Mouse (Mus musculus) lung, postnatal 10 days (tissue): ENCODE measurements around the gene Rnf144b.

ENCODE experiments used
- DNase-seq: peaks from one replicate; pipeline ENCODE4 v3.0.0; 2021

Rnf144b gene

DNA sequence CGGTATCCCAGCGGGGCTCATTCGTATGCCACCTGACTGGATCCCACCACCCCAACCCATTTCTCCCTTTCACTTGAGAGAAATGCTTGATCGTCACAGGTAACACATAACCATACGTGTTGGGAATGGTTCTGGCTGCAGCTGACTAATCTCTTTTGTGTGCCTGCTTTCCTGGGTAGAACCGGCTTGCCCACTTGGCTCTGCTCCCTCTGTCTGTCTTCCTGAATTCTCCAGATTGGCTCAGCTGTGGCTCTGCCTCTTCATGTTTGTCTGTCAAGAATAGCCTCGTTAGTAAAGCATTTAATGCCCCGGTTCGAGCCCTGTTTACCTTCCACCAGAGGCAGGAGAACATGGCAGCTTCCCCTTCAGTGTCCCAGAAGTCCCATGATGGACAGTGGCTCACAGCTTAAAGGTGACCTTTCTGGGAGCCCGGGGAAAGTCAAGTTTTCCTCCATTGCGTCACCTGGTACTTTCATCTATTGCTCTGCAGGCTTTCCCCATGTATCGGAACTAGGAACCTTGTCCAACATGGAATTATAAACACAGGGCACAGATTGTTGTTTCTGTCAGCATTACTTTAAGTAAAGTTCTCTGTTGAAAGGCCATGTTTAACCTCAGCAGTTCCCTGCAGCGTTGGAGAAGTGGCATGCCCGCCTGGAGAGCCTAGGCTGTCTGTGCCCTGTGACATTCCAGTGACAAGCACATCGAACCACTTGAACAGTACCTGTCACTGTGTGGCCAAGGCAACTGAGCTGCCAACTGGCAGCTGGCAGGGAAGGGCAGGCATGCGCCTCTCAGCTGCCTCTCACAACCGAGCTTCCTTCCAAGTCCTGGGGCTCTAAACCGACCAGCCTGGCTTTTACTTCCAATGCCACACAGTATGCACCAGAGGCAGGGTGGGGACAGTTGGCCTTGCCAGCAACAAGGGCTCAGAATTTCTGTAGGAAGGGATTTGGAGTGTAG, 101.4 kb downstream of the Rnf144b start:
- peak; percentile 53 for DNase-seq

DNA sequence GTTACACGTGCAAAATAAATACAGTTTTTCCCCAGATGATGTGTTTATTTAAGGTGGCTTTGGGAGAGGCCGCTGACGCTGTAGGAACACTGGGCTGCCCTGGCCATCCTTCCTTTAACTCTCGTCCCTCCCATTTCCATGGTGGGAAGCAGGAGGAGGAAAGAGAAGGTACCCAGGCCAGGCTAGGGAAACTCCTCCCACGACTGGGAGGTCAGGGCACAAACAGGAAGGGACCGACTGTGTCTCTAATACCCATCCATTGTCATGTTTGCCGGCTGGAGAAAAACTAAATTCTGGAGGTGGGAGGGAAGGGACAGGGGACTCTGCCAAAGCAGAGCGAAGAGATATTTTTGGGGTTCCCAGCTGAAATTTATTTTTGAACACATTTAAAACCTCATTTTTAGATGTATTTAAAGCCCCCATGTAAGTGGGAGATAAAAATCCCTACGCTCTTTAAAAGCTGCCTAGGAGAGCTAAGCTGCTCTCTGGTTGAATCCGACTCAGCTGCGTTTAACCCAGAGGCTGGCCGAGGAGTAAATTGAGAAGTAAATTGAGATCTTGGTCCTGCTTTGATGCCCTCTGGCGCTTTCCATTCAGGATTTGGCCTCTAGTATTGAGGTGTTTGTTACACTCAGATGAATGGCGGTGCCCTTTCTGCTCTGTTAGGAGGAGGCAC, 102.3 kb downstream of the Rnf144b start:
- peak; percentile 74 for DNase-seq

DNA sequence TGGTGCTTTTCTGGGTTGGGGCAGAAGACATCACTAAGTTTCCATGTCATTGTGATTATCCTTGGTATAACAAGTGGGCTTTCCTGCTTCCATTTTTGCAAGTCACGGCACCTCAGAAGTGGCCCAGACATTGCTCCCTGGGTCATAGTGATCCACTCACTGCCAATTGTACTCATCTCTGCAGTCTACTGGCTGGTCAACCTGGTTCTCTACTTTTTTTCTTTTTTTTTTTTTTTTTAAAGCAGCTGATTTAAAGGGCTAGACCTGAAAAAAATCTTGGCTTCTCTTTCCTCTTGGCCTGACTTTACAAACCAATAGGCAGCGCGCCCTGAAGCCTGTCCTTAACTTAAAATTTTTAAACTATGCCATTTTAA, 102.9 kb downstream of the Rnf144b start:
- DNase-seq, result no peak

DNA sequence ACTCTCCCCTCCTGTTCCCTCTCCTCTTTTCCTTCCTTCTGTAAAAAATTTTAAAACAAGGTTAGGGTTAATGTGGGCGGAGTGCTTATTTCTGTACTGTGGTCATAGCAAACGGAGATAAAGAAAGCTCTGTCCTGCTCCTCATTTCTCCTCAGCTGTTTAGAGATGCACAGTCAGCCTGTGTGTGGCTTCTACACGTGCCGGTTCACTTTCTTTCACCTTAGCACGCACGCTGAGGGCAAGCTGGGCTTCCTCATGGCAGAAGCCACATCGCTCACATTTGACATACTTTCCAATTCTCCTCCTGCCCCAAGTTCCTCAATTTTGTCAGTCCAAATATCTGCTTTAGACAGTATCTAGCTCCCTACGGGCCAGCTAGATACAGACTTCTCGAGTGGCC, 103.3 kb downstream of the Rnf144b start:
- DNase-seq, result no peak

DNA sequence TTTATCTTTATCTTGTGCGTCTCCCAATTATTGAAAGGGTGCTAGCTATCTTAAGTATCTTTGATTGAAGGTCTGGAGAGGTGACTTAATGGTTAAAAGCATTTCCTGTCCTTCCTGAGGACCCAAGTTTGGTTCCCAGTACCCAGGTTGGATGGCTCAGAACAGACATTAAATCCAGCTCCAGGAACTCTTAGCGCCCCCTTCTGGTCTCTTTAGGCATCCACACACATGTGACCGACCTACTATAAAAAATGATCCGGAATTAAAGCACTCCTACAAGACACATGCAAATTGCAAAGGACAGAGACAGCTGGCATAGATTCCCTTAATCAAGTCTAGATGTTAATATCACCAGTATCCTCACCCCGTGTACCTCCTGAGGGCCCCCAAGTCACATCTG, 104.1 kb downstream of the Rnf144b start:
- DNase-seq, result no peak

DNA sequence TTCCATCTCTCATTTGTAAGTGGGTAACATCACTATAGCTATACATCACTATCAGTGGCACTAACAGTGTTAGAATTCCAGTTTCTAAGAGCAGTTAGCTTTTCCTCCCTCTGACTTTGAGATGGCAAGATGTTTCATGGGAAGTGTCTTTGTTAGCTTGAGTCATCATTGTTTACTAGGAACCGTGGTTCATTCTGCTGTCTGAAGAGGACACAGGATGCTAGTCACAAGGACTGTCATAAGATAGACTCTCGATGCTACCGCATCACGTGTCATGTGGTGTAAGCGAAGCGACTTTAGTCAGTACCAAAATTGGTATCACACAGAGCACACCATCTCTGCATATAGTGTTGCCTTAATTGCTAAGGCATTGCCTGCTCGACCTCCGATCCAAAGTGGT, 105.7 kb downstream of the Rnf144b start:
- no peak for DNase-seq

DNA sequence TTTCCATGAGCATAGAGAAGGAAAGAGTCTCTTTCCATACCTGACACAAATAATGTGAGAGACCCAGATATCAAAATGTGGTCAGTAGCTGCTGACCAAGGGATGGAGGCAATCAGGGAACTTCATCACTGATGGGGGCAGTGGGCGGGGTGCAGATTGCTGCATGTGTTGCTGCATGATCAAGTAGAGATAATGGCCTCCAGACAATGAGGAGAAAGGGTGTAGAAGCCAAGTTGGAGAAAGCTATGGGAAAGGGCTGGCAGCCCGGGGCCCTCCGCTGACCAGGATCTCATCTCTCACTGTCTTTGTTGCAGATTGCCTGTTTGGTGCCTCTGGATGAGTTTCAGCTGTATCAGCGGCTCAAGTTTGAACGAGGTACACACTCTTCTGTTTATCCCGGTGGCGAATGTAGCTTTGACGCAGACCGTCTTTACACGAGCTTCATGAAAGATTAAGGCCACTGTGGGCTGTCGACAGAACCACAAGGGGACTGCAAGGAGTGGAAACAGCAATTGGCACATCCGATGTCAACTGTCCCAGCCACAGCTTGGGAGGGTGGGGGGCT, 106.3 kb downstream of the Rnf144b start:
- DNase-seq, result peak; percentile 15

DNA sequence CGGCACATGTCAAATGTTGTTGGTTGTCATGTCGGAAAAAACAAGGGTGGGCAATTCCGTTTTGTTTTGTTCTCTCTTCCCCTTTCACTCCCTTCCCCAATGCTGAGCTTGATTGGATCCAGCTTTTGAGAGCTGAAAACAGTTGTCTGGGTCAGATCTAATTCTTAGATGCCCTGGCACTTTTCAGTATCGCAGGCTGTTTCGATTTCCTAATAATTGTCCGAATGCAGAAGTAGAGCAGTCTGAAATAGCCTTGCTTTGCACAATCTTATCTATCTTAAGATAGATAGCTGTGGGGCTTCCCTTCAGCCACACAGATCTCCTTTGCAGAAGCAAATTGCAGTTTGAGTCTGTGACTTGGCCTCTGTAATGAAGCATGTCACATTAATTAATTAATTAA, 109.7 kb downstream of the Rnf144b start:
- DNase-seq, result no peak

DNA sequence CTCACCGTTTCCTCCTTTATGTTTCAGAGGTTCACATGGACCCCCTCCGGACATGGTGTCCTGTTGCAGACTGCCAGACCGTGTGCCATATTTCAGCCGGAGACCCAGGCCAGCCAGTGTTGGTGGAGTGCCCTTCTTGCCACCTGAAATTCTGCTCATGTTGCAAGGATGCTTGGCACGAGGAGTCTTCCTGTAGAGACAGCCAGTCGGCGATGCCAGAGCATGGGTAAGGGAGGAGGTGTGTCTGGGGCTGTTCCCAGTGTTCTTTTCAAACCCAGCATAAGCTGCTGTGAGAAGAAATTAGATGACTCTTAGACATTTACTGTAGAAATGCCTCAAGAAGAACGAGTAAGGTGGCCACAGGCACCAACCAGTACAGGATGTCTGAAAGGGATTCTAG, 114.9 kb downstream of the Rnf144b start:
- DNase-seq, result no peak

DNA sequence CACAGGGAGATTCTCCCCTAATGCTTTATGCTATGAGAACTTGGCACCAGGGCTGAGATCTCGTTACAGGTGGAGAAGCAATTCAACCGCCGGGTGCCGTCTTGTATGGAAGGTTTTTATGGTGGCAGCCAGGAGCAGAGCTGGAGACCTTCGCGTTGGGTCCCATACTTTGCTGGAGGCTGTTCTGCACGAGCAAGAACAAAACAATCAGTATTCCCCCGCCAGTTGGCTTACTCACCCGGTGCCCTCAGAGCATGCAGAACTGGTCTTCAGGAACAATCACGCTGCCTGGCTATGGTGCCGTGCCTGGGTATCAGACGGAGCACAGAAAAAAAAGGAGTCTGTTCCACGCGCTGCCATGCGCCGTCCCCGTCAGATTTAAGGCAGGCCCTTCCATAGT, 115.7 kb downstream of the Rnf144b start:
- no peak for DNase-seq

DNA sequence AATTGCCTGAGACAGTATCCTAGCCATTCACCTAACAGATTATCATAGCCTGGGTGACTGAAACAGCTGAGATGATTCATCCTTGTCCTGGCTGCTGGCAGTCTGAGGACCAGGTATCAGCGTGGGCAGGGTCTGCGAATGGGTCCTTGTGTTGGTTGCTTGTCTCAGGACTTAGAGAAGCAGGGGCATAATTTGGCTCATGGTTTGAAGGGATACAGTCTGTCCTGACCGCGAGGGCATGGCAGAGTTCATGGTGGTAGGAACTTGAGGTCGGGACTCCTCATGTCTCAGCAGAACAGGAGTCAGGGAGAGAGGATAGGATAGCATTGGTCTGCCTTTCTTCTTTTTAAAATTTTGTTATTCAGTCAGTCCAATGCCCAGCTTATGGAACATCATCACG, 121.1 kb downstream of the Rnf144b start:
- no peak for DNase-seq

DNA sequence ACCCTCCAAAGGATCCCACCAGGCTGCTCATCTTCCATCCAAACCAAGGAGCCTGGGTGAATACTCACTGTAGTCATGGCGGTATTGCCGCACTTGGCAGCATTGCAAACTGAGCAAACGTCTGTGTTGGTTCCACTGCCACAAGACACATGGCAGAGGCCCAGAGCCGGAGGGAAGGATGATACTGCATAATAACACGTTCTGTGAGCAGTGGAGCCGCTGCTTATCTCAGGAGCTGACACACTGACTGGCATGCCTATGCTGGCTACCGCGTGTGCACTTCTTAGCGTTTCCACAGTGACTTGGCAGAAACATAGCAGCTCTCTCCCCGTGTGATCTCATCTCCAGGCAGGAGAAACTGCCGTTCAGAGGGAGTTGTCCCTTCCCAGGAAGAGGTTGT, 122.3 kb downstream of the Rnf144b start:
- DNase-seq, result peak; percentile 19

DNA sequence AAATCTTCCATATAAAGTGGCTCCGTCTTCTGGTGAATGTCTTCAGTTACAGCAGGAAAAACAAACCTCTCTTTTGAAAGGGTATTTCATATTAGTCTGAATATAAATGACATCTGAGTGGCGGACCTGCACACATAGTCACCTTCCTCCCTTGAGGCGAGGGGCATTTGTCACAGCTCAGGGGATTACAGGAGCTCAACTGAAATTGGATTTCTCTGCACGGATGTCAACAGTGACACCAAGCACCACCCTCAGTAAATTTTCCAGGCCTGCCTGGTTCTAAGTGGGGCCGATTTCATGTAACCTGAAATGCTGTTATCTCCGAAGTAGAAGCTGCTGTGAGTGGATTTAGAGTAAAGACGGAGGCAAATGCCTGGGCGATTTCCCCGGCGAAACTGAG, 124.0 kb downstream of the Rnf144b start:
- DNase-seq, result no peak

DNA sequence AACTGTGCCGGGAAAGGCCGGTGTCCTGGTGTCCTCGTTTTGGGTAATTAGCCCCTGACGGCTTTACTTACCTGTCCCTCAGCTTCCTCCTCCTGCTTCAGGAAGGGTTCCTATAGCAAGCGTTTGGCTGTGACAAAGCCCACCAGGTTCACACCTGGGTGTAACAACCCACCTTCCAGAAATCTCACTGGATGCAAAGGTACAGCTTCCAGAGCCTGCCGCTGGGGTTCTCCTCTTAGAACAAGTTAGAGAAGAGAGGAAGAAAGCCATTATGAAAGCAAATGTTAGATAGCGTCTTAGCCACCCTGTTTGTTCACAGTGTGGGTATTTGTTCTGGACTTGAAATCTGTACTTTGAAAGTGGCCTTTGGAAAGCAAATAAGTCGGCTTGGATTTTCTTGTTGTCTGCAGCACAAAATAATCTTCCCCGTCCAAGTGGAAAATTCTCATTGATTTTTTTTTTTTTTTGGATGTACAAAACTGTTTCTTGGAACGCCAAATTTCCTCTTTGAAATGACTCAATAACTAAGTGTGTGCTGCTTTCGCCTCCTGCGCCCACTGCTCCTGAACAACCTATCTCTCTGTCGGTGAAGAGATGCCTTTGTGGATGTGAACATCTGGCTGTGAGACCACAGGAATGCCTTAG, 124.8 kb downstream of the Rnf144b start:
- no peak for DNase-seq

DNA sequence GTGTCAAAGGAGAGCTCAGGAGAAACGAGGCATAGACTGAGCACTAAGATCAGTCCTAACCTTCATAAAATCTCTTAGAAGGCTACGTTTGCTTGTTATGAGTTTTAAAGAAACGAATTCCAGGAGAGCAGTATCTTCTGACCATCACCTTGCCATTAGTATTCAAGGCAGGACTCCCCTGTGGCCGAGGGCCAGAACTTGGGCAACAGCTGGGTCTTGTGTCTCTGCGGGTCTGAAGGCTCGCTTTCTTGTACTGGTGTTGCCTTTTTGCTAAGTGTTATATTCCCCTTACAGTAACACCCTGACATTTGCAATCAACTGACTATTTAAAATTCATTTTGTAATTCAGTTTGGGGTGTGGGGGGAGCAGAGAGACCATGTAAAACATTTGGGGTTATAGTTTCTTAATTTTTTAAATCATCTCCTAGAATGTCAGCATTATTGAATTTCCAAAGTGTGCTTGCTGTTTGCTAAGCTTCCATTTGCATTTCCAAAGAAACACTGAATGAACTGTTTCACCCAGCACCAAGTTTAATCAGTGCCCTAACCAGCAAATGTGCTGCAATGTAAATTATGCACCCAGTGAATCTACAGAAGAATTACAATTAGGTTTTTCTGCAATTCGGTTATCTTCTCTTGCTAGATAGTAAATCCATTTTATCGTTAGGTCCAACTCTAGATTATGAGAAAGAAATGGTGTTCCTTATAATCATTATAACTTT, 126.0 kb downstream of the Rnf144b start:
- DNase-seq, result no peak

DNA sequence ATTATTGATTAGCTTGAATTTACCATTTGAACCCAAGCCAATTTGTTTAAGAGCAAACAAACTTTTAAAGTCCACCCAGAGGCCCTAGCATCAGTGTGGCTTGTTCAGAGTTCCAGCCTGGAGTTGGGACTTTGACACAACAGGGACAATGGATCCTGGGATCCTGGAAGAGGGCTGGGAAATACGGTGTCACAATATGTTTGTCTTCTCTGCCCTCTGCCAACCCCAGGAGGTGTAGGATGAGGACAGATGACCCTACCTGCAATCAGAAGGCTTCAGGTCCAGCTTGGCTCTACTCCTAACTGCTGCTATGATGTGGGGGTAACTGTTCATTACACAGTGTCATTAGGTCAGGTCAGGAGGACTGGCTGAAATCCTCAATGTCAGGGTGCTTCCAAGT, 128.2 kb downstream of the Rnf144b start:
- no peak for DNase-seq

DNA sequence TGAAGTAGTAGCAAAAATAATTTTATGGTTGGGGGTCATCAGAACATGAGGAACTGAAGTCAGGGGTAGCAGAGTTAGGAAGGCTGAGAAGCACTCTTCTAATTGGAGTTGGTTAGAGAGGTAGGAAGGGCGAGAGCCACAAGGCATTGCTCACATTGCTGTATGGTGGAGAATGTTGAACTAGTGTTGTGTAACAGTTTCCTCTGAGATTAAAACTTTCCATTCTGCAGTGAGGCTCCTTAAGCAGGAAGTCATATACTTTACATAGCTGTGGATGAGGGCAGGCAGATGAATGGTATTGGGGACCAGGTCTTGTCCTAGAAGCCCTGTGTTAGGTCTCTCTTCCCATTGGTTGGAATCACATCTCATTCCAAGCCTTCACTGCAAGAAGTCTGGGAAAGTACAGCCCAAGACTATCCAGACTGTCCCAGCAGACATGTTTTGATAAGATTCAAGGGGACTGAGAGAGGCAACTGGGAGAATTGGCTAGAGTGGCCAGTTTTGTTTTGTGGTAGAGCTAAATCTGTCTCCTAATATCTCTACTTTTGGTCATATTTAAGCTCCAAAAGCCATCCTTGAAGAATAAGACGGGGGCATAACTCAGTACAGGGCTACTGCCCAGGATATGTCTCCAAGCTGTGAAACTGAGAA, 128.8 kb downstream of the Rnf144b start:
- no peak for DNase-seq

DNA sequence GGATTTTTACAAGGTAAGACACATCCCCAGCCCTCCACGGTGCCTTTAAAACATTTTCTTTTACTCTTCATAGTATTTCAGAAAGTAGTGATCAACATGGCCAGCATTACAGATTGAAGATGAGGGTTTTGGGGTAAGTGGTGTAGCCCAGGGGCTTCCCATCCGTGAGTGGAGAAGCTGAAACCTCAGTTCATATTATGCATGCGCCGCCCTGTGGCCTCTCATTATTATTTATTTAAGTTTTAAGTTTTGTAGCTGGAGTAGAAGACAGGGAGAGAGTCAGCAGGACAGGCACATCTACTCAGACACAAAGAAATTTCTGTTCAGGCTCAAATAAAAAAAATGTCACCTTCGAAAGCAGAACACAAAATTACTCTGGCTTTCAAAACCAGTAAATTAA, 131.3 kb downstream of the Rnf144b start:
- DNase-seq, result no peak

DNA sequence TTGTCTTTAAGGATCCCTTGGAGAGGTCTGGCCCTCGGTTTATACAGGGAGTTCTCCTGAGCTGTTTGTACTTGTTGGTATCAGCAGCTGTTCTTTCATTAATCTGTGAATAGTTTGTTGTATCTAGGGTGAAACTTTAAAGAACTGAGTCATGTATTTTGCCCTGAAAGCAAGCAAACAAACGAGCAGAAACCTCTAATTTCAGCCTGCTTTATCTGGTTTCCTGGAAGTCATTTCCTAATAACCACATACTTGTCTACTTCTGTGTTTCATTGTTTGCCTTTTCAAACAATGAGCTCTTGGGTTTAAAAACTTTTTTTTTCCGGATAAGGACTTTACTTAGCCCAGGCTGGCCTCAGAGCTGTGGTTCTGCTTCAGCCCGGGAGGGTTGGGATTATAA, 136.8 kb downstream of the Rnf144b start:
- DNase-seq, result no peak

DNA sequence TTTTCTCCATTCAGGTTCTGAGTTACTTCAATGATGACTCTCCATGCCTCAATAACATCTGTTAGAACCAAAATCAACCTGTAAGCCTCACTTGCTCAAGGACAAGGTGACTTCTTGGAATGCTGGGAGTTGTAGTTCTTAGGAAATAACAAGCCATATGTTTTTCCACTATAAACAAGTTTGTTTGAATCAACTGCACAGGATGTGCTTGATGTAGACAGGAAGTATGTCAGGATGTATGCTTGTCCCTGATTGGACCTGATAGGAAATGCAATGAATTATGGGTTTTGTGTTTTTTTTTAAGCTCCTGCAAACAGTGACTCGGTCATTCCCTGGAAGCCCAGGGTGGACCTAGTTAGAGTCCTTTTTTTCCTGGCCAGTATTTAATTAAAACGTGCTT, 139.5 kb downstream of the Rnf144b start:
- no peak for DNase-seq

DNA sequence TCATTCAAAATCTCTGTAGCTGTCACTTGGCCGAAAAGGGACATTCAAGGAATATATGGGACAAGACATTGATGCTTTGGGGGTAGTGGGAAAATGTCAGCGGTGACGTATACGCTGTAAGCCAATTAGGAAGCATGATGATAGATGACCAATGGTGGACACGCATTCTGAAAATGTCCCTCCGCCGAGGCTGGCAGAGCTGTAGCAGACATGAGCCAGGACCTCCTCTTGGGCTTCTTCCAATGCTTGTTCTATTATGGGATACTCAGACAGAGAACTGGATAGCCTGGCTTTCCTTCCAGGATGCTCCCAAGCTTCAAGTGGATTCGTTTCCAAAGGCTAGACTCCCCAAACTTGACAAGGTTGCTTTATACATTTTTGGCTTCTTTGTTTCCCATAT, 141.9 kb downstream of the Rnf144b start:
- peak; percentile 74 for DNase-seq

DNA sequence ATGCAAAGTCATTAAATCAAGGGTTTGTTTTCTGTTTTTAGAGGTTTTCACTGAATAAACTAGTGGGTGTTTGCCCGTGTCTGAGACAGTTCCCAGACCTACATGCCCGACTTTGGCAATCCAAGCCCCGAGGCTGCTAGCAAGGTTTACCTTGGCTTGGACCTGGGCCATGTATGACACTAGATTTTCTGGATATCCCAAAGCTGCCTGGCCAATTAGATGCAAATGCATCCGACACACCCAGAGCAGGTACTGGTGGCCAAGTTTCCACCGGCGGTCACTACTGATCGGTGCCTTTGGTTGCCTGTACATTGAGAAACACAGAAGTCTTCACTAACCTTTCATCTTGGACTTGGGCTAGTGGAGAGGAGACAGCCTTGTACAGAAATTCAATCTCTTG, 144.0 kb downstream of the Rnf144b start:
- DNase-seq, result no peak
